Mouse (Mus musculus) hindbrain, embryonic 10.5 days (tissue): ENCODE data around the gene Zfp457. TPM values are rescaled to one million over a fixed set of nuclear protein-coding genes. Genes with fewer than 3 reads are reported as not detected.

ENCODE experiments used
- polyA plus RNA-seq: library from polyadenylated mRNA; unstranded; fragments of >200 nt; fragmentation: Nextera tagmentation; extraction: Ambion mirVana; gene quantifications from 2 replicates; pipeline ENCODE4 v1.2.1, GENCODE M21; 2016

The Zfp457 gene
- polyA plus RNA-seq, 1 experiment from 2014 or later: 0.27 TPM

Other genes starting within 250 kb of the Zfp457 start
- gene Zfp712, start 245.3 kb downstream of the Zfp457 start, polyA plus RNA-seq: 3.3 and 3.8 TPM in 2 replicates
- 5.7 TPM in 2 replicates for gene Zfp708, start 208.5 kb downstream of the Zfp457 start, polyA plus RNA-seq
- 2.3 and 2.8 TPM in 2 replicates for gene Gm28557, start 197.9 kb downstream of the Zfp457 start, polyA plus RNA-seq
- 0.45 TPM in 1 of 2 replicates, not detected in the other for gene Rslcan18, start 190.2 kb downstream of the Zfp457 start, polyA plus RNA-seq
- gene Zfp759, start 184.8 kb downstream of the Zfp457 start, polyA plus RNA-seq: 1.2 and 1.8 TPM in 2 replicates
- gene Rsl1, start 133.3 kb downstream of the Zfp457 start, polyA plus RNA-seq: 5.5 and 6.0 TPM in 2 replicates
- gene Zfp455, start 112.0 kb downstream of the Zfp457 start, polyA plus RNA-seq: 0.78 and 0.97 TPM in 2 replicates
- gene Zfp458, start 28.0 kb downstream of the Zfp457 start, polyA plus RNA-seq: 1.5 and 2.0 TPM in 2 replicates
- gene Zfp595, start 26.1 kb upstream of the Zfp457 start, polyA plus RNA-seq: 1.1 and 1.5 TPM in 2 replicates
- gene Gm28044, start 54.1 kb upstream of the Zfp457 start, polyA plus RNA-seq: not detected in 2 replicates
- 0.68 and 0.69 TPM in 2 replicates for gene Zfp953, start 54.1 kb upstream of the Zfp457 start, polyA plus RNA-seq
- gene Gm28041, start 69.2 kb upstream of the Zfp457 start, polyA plus RNA-seq: not detected in 2 replicates
- gene Zfp456, start 69.3 kb upstream of the Zfp457 start, polyA plus RNA-seq: 0.73 and 0.93 TPM in 2 replicates
- 3.7 and 5.9 TPM in 2 replicates for gene Zfp429, start 93.3 kb upstream of the Zfp457 start, polyA plus RNA-seq
- gene Zfp459, start 114.9 kb upstream of the Zfp457 start, polyA plus RNA-seq: 0.92 and 1.7 TPM in 2 replicates
- gene Zfp874a, start 145.1 kb upstream of the Zfp457 start, polyA plus RNA-seq: 5.7 and 7.2 TPM in 2 replicates
- gene Zfp874b, start 177.8 kb upstream of the Zfp457 start, polyA plus RNA-seq: 1.4 and 1.5 TPM in 2 replicates
- gene Zfp58, start 194.1 kb upstream of the Zfp457 start, polyA plus RNA-seq: 12.9 and 14.2 TPM in 2 replicates
- gene Gm26965, start 219.7 kb upstream of the Zfp457 start, polyA plus RNA-seq: not detected in 2 replicates
- 26.5 and 26.6 TPM in 2 replicates for gene Zfp87, start 219.7 kb upstream of the Zfp457 start, polyA plus RNA-seq
- gene Zfp748, start 247.3 kb upstream of the Zfp457 start, polyA plus RNA-seq: 15.1 and 15.4 TPM in 2 replicates